Mouse (Mus musculus) ZHBTc4 (cell line): Measurements from ENCODE around the gene Chrm2.

Experiments
- DNase-seq: peaks from one replicate; pipeline ENCODE4 v3.0.0-alpha.2; 2011; ENCODE audit warnings: low read depth, low spot score

Chrm2 gene

DNA sequence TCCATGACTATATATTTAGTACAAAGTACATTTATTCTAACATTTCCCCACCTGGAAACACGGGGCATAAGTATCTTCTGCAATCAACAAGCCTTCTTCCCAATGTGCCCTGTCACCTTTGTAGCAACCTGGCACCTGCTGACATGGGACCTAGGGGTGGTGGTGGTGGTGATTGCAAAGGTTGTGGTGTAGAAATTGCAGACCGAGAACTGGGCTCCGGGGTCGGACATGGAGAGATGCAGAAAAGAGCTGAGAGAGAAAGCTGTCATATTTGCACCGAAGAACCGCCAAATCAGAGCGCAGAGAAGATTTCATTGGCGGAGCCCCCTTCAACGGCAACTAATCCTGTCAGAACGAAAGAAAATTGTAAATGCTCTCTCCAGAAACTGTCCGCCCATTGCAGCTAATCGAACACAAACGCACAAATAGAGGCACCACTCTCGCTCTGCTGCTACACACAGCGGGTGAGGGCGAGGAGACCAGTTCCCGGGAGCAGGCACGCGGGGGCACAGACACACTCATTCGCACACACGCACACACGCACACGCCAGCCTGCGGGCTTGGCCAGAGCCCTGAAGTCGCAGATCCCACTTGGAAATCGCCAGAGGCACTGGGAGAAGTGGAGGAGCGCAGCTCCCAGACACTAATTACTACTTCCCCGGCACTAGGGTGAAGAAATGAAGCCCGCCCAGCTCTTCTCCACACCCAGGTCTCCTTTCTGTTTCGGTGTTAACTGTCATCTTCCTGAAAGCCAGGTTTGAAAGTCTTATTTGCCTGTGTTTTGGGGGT, at the start of gene Chrm2:
TSS of gene Chrm2 (plus strand) at position 473 of the 789 bp plus-strand sequence.
- DNase-seq = peak; percentile 25

DNA sequence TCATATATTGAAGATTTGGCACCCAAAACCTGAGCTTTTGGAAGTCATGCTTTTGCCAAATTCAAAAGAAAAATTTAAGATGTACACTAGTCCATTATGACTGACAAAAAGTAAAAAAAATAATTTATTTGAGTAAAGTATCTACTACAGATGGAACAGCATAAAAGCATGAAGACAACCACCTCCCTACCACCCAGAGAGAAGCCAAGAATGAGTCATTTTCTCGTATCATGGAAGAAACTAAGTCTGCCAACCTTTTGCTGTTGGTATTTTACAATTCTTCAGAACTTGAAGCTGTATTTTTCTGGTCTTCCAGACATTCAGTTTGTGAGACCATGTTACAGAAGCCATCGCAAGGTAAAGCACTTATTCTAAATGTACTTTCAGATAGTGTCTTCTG, 13.9 kb upstream of the Chrm2 start:
- DNase-seq = no peak

DNA sequence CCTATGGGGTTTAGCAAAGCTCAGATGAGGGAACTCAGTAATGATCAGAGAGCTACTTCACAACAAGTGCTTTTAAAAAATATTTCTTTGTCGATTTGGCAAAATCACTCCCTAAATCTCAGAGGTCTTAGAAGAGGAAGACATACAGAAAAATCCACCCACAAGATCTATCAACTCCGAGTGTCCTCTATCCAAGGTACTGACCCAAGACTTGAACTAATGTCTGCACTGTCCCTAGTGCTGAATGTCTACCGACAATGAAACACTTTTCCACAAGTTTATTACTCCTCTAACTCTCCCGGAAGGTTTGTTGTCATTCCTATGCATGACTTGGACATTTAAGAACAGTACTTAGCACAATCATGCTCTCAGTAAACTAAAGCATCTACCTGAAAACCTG, 9.9 kb upstream of the Chrm2 start:
- DNase-seq = peak; percentile 6

DNA sequence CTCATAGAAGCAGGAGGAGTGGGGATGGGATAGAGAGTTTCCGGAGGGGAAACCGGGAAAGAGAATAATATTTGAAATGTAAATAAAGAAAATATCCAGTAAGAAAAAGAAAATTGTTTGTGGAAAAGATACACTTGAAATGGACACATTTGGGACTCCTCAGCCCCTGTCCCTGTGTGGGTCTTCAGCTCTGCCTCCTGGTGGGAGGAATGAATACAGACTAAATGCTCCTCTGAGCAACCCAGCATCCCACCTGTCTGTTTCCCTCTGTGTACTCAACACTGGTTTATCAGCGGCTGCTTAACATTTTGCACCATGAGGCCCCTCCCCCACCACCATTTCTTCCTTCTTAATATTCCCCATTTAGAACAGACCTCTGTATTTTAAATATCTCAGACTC, 3.8 kb upstream of the Chrm2 start:
- peak; percentile 12 for DNase-seq

DNA sequence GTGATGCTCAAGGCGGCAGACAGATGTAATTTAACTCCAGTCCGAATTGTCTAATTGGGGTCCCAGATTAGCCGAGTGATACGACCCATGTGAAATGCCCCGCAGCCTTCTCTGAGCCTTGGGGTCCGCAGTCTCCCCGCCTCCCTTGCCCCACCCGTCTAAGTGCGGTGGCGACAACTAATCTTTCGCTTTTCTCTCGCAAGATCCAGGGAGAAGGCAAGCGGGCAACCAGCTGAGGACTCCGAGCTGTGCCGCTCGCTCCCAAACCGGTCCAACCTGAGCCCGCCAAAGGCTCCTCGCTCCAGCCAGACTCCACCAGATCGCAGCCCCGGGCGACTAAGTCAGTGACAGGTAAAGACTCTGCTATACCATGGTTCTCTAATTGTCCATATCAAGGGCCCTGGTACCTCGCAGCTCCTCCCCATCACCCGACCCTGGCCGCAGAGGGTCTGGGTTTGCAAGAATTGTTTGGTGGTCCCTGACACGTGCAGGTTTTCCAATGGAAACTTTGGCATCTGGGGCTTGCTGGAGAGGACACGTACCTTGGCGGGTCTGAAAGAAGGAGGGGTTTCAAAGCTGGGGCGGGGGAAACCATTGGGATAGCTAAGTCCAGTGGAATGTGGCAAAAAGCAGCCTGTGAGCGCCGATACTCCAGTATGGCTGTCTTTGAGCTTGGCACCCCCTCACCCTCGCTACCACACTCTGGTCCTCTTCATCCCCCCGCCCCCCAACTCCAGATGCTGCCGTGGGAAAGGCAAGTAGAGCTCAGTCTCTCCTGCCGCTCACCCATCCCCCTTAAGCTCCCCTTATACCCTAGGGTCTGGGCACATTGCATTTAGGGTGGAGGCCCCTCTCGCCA, 746 bp downstream of the Chrm2 start:
- DNase-seq = peak; percentile 37

DNA sequence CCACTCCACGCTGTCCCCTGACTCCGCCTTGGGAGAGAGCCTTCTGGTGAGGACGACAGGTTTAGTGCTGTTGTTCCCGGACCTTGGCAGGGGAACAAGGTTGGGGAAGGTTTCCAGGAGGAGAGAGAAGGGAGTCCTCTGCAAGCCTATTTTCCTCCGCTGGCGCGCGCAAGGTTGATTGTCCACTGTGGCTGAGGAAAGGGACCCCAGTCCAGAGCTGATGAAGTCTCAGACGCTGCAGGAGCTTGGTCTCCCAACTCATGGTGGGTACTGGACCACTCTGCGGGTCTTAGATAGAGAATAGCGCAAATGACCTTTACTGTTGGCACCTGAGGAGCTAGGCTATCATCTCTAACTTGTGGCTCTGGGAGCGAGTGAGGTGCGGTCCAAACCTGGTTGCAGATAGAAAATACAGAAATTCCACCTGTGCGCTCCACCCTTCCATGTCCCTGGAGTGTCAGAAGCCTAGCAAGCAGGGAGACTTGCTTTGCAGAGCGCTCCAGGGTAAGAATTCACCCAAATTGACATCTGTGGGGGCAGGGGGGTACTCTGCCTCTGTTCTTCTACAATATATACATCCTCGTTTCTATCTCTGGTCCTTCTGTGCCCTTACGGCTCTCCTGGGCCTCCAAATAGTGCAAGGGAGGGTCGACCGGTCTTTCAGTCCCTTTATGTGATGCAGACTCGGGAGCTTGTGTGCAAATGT, 1.5 kb downstream of the Chrm2 start:
- peak; percentile 5 for DNase-seq

DNA sequence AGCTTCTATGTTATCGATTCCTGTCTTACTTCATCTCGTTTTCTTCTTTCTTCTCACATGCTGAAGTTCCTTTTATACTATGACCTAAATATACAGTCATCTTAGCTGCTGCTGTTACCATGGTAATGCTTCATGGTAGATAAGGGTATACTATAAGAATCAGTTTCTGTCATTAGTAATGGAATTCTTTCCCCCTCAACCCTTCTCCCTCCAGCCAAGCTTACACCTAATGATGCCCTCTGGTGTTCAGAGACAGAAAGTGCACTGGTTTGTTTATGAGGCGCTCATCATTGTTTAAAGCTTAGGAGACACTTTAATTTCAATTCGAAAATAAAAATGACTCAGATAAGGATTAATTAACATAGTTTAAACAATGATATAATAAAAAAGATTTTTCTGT, 5.8 kb downstream of the Chrm2 start:
- peak; percentile 21 for DNase-seq

DNA sequence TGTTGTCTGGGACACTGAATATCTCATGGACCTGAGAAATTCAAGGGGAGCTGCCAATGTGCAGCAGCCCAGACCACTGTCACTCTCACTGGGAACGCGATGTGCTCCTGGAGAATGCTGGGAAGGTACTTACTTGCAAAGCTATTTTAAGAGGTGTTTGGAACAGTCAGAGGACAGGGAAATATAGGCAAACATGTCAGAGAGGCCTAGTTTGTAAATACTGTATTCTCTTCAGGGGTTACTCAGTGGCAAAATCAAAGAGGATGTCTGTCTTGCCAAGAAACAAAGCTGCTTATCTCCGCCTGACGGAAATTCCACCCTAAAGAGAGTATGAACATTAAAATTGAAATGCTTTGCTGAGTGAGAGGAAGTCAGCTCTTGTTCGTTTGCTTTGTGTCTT, 17.3 kb downstream of the Chrm2 start:
- no peak for DNase-seq

DNA sequence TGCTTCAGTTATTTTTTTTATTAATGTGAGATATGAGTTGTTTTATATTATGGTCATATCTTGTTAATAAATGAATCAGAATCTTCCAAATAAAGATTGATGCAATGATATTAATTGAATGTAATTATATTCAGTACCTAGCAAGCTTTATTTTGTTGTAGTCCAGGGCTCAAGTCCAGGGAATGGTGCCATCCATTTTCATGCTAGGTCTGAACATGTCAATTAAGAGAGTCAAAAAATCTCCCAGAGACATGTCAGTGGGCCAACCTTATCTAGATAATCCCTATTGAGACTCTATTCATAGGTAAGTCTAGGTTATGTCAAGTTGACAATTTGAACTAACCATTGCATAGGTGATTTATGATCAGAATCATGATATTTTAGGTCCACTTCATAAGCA, 21.1 kb downstream of the Chrm2 start:
- no peak for DNase-seq

DNA sequence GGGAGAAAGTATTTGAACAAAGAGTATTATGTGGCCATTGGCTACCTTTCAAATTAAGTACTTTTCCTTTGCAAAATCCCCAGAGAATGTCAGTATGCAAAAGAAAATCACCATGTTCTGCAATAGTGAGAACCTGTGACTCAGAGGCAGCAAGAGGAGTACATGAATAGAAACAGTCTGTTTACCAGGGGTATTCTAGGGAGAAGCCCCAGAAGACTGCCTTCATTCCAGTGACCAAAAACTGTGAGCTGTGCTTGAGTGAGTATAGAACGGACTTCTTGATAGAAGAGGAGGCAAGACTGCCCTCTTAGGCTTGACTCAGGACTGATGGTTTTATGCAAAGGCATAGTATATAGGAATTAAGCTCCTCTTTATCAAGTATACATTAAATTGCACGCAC, 22.2 kb downstream of the Chrm2 start:
- DNase-seq = no peak

DNA sequence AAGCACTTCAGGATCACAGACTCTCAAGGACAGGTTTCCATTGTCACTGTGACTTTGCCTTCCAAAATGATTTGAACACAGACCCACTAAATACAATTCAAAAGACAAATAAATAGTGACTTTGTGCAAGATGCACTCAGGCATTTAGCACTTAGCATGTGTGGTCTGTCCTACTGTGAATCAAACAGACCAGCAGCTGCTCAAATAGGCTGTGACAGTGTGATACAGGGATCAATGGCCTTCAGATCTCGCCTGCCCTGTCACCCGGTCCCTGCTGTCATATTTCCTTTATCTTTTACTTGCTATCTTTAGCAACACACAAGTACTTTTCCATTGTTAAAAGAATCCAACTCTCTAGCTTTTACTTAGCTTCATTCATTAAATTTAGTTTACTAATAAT, 31.8 kb downstream of the Chrm2 start:
- DNase-seq = no peak

DNA sequence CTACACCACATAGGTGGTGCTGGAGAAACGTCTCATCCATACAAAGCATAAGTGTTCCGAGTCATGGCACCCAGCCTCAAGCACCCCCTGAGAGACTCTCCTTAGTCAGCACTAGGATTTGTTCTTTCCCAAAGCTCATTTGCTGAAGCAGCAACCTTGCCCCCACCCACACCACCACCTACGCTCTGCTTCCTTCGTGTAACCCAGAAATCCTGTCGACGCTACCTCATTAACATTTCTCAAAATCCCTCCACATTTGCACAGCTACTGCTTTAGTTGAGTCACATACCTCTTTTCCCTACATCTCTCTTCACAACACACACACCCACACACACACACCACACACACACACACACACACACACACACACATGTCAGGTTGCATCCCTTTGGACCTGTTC, 50.1 kb downstream of the Chrm2 start:
- no peak for DNase-seq

DNA sequence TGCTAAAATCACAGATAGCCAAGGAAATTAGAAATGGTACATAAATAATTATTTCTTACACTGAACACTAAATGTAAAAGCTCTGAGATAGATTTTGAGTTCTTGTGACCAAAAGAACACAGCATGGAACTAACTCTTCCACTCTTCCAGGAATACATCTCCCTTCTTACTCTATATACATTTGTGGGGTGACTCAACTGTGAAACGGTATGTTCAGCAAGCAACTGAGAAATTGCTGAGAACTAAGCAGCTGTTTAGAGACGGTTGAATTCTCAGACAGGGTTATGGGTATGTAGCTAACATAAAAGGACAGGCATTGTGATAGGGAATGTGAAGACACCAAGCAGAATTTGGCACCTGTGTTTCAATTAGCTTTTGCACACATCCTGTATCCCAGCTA, 51.3 kb downstream of the Chrm2 start:
- DNase-seq = no peak

DNA sequence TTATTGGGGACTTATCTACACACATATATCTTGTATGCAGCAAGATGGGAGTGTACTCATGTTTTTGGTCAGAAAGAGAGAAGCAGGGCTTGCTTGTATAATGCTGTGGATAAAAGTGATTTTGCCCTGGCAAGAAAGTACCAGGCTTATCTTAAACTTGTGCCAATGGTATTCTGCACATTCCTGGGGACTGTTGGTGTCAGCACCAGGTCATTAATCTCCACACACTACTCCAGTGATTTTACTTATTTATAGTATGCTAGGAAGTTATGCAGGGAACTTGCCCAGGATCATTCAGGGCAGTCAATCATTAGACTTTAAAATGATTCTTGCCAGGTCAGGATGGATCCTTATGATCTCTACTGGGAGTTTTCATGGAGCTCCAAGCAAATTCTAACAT, 63.6 kb downstream of the Chrm2 start:
- DNase-seq = no peak

DNA sequence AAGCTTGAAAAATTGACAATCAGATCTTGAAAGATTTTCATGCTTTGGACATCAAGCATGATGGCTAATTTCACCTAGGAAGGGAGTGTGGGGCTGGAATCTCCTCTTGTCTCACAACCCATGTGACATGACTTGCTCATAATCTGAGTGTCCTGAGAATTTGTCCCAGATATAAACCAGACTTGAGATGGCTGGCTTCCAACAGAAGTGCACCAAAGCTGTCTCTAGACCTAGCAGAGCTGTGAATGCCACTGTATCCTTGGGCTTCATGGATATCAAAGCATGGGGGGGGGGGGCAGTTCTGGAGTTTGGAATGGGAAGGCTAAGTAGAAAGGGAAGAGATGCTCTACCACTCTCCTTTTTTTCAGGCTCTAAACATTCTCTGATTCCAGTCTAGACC, 67.2 kb downstream of the Chrm2 start:
- no peak for DNase-seq

DNA sequence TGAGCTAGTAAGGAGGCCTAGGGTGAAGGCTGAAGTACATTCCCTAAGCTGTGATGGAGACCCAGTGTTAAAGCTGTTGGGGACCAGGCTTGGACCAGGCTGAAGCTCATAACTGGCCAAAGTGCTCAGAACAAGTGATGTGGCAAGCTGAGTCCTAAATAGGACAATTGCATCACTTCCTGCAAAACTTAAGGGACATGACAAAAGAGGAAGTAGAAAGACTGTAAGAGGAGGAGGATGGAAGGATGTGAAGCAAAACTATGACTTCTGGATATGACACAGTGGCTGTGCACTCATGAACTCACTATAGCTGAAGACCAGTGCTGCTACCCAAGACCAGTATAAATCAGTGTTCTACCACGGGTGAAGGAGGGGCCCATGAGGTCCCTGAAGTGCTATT, 69.1 kb downstream of the Chrm2 start:
- no peak for DNase-seq

DNA sequence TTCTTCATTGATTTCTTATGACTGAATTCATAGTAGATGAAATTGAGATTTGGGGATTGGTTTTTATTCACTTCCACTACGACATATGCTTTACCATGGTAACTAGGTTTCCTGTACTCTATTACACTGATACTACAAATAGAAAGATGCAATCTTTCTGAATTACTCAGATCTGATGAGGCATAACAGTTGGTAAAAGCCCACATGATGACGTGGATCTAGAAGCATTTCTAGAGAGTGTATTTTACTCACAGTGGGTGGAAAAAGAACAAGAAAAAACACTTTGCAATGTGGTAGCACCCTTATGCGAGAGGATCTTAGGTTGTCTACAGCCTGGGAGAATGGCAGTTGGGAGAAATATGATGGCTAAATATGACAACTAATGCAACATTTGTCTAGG, 76.1 kb downstream of the Chrm2 start:
- DNase-seq = no peak

DNA sequence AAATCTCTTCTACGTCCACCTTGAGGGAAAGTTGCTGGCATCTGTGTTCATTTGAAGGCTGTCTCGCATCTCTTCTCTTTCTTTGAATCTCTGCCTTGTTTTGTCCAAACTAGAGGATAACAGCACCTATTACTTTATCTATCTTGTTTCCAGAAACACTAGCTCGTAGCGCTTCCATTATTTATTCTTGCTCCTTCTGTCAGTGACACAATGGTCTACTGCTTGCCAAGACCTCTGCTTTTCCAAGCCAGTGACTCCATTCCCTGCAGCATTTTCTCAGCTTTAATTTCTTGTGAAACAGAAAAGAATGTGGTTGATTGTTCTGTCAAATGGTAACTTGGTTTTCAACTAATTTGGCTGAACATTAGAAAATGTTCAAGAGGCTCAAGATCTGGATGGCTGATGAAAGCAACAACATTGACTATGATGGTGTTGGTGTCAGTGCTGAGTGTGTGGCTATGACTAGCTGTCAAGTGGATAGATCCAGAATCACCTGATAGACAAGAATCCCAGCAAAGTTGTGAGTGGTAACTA, 96.3 kb downstream of the Chrm2 start:
- DNase-seq = no peak

DNA sequence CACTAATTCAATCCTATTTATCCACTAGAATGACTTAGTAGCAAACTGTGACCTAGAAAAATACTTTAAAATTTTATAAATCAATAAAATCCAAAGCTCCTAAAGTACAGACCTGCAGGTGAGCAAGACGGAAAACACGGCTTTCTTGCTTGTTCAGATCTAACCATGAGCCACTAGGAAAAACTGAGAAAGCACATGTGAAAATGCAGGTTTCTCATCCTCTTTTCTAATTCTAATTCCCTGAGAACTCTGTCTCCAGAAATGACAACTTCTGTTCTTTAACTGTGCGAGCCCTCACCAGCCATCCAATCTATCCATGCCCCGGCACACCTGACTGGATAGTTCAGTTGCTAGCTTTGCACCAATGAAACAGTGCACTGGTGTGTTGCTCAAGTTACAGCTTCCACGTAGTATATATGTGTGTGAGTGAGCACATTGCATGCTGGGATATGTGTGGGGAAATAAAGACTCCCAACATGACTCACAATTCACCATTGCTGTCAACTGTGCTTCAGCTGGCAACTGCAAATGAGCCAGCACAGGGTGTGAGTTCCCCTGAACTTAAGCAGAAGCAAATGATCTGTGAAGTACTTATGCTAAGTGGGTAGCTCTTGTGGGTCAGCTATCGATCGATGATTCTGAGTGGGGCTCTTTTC, 119.3 kb downstream of the Chrm2 start:
- DNase-seq = no peak

DNA sequence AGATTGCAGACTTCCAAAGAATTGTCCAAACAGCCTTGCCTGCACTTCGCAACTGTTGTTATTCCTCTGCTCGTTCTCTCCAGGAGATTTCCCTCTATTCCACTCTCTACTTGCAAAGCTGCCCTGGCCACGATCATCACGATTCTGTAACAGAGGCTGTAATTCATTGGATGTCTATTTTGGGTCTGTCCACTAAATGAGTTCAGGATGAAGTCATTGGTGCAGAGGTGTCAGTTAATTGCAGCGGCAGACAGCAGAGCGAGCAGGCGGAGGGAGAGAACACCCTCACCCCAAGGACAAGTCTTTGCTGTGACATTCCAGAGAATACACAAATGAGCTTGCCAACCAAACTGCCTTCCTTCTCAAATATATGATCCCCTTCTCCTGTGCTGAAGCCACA, 120.1 kb downstream of the Chrm2 start:
- no peak for DNase-seq

DNA sequence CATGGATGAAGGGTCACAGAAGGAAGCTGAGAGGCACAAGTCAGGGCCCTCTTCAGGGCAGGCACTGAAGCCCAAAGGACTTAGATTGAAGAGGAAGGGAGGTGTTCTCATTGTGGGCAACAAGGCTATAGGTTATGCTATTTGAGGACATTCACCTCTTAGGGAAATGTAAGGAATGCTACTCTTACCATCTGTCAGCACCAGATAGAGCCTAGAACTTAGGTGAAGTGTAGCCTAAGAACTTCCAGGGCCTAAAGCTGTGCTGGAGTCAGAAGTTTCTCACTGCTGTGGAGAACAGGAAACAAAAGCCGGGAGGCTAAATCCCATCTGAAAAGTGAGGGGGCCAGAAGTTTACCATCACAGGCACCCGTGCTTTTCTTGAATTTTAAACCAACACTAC, 120.6 kb downstream of the Chrm2 start:
- no peak for DNase-seq

DNA sequence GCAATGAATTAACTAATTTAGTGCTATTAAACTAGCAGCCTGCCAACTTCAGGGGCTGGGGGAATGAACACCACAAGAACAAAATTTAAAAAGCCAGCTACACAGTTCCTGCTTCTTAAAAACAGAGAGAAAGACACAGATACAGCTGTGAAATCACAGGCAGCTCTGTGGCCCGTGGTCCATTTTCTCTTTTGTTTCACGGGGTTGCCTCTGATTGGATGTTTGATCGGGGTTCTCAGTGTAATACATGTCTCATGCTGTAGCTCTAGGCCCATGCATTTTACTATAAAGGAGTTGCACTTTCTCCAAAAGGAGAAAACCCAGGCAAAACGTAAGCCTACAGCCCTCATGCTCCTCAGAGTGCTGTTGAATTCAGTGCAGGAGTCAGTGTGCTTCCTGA, 128.6 kb downstream of the Chrm2 start:
- DNase-seq = no peak
